Mouse (Mus musculus) cerebellum, adult 8-10 months (tissue): ENCODE results near the gene Entpd3.

Source experiments
- DNase-seq: peaks from one replicate; pipeline ENCODE4 v3.0.0; 2022

The Entpd3 gene

GRCm38 (mm10) chr9:120582619-120583308, 43.1 kb downstream of the Entpd3 start:
- DNase-seq: peak; percentile 83

GRCm38 (mm10) chr9:120583314-120583713, 43.7 kb downstream of the Entpd3 start:
- no peak for DNase-seq

GRCm38 (mm10) chr9:120586546-120586945, 46.9 kb downstream of the Entpd3 start:
- DNase-seq: peak; percentile 60

- DNase-seq: peak; percentile 70
Observed at GRCm38 (mm10) chr9:120591490-120591889, 51.9 kb downstream of the Entpd3 start.

GRCm38 (mm10) chr9:120593383-120594101, 53.9 kb downstream of the Entpd3 start:
- DNase-seq: no peak

- no peak for DNase-seq
Observed at GRCm38 (mm10) chr9:120594839-120595238, 55.2 kb downstream of the Entpd3 start.

- DNase-seq: no peak
Observed at GRCm38 (mm10) chr9:120595306-120595705, 55.7 kb downstream of the Entpd3 start.

GRCm38 (mm10) chr9:120601488-120602171, 62.0 kb downstream of the Entpd3 start:
- peak; percentile 77 for DNase-seq

- peak; percentile 39 for DNase-seq
Observed at GRCm38 (mm10) chr9:120602172-120602838, 62.7 kb downstream of the Entpd3 start.

- peak; percentile 92 for DNase-seq
Observed at GRCm38 (mm10) chr9:120602839-120603511, 63.4 kb downstream of the Entpd3 start.

- no peak for DNase-seq
Observed at GRCm38 (mm10) chr9:120603512-120603908, 63.9 kb downstream of the Entpd3 start.

- no peak for DNase-seq
Observed at GRCm38 (mm10) chr9:120603956-120604355, 64.3 kb downstream of the Entpd3 start.

GRCm38 (mm10) chr9:120611055-120611454, 71.4 kb downstream of the Entpd3 start:
- no peak for DNase-seq

GRCm38 (mm10) chr9:120614059-120614458, 74.4 kb downstream of the Entpd3 start:
- DNase-seq: no peak
